ENCODE assay signal across 1 mouse cellular context in genomic region chr11:54006362-54006761, GRCm38 (mm10). TPM values are rescaled to one million over a fixed set of nuclear protein-coding genes. Genes with fewer than 3 reads are reported as not detected.
"Had no signal": no experiment of that assay in that cellular context is flagged by ENCODE, and none has a peak within 500 bp of the region (broad histone marks: within the 10 kb centered on the region; RNA-seq: fewer than 3 reads in every experiment).

No protein-coding gene starts in this region.

RNA-seq across cellular contexts. Expression of gene Slc22a21, which starts 26.2 kb away (rescaled TPM):
- total RNA-seq: neutrophil, adult 5-6 weeks had no signal
